Mouse (Mus musculus): ENCODE data around the gene Adarb1. TPM values are rescaled to one million over a fixed set of nuclear protein-coding genes. Genes with fewer than 3 reads are reported as not detected.

Adarb1 gene
- 1 to 10 TPM; 1.5 to 6.0 TPM for polyA plus RNA-seq (2017; shearing (Covaris generic))

DNA sequence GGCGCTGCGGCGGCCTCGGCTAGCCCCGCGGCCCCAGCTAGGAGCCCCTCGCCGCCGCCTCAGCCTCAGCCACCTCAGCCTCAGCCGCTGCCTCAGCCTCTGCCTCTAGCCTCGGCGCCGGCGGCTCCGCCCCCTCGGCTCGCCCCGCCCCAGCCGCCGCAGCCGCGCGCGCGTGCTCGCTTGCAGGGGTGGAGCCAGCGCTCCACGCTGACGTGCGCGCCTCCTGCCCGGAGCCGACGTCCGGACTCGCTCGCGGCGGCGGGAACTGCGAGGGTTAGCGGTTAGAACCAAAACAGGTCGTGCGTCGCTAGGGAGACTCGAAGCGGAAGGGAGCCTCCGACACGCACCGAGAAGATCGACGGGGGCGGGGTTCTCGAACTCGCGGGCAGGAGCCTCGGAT is at the start of gene Adarb1:
TSS of gene Adarb1 (minus strand) at position 133 of the 400 bp plus-strand sequence.

DNA sequence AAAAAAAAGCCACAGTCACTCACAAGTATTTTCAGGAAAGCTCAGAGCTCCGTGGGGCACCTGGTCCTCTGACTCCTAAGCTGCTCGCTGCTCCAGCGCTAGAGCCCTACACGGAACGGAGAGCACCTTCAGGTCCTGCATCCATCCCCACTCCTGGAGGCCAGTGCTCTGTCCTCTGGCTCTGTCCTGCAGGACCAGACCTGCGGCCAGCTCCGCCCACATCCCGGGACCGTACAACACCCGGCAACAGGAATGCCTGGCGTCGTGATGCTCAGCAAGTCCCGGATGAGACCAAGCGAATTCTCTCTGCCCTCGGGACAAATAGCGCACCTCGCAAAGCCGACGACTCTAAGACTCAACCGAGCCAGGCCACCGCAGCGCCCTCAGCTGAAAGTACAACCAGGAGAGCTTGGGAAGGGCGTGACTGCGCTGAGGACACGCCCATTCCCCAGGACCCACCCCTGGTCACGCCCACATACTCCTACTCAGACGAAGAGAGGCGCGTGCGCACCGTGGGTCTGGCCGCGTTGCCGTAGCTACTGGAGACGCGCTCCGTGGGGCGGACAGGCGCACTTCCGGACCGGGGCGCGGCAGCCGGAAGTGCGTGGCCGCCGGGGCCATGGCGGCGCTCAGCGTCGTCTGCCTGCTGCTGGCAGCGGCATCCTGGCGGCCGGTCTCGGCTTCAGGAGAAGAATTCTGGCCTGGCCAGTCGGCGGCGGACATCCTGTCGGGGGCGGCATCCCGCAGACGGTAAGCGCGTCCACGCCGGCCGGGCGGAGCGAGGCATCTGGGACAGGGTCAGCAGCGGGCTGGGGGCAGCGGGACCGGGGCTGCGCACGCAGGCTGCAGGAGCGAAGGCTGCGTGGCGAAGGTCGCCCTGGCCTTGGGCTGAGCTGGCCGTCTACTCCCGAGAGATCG is 159.1 kb downstream of the Adarb1 start, which contains the start of gene Pofut2:
TSS of gene Pofut2 (plus strand) at position 515 of the 918 bp plus-strand sequence.

Other genes with a start within 250 kb of the Adarb1 start
- 10 to 100 TPM; 44.5 to 50.1 TPM for gene Pofut2, start 159.1 kb downstream of the Adarb1 start, polyA plus RNA-seq (2017; shearing (Covaris generic))
- gene Fam207a, start 97.5 kb upstream of the Adarb1 start, polyA plus RNA-seq (2017; shearing (Covaris generic)): 10 to 100 TPM; 42.4 to 43.5 TPM
- 100 to 1,000 TPM; 542 to 549 TPM for gene Itgb2, start 112.0 kb upstream of the Adarb1 start, polyA plus RNA-seq (2017; shearing (Covaris generic))
- 100 to 1,000 TPM in 1 of 2 experiments, 10 to 100 TPM in 1; 89.0 to 125 TPM for gene Pttg1ip, start 163.4 kb upstream of the Adarb1 start, polyA plus RNA-seq (2017; shearing (Covaris generic))
- gene Sumo3, start 187.8 kb upstream of the Adarb1 start, polyA plus RNA-seq (2017; shearing (Covaris generic)): 100 to 1,000 TPM in 1 of 2 experiments, 10 to 100 TPM in 1; 95.5 to 116 TPM
- 1 to 10 TPM in 1 of 2 experiments, not detected in 1; 2.4 TPM for gene Gm49325, start 187.9 kb upstream of the Adarb1 start, polyA plus RNA-seq (2017; shearing (Covaris generic))
- 10 to 100 TPM; 44.0 to 51.5 TPM for gene Ube2g2, start 204.0 kb upstream of the Adarb1 start, polyA plus RNA-seq (2017; shearing (Covaris generic))